Mouse (Mus musculus) olfactory bulb, adult 2 months (tissue): ENCODE data around the gene Fgfr2.

Source experiments
- CTCF ChIP-seq: fragments of 200-500 bp; IDR thresholded peaks from 2 replicates; pipeline ENCODE4 v1.5.1; 2012; ENCODE audit warnings: low read depth, mild to moderate bottlenecking, low read length, moderate library complexity; ENCODE audit not compliant: insufficient read depth
- POLR2A ChIP-seq: fragments of 200-500 bp; IDR thresholded peaks from 2 replicates; pipeline ENCODE4 v1.6.1; 2012; ENCODE audit warnings: mild to moderate bottlenecking, low read depth, low read length, moderate library complexity; ENCODE audit not compliant: insufficient read depth

GRCm38 (mm10) chr7:130709372-130710274 lies 2413.5 kb downstream of the Fgfr2 start:
- TF ChIP-seq CTCF (no peak), POLR2A (no peak)
